Mouse (Mus musculus) left cerebral cortex, adult 2 months (tissue): Measurements from ENCODE around the gene Rpa2. TPM values are rescaled to one million over a fixed set of nuclear protein-coding genes. Genes with fewer than 3 reads are reported as not detected.
A peak's percentile ranks its signal among the peaks of the same experiment; 100 is the strongest.
"Not testable (repeated sequence)": the region's sequence is repeated elsewhere in the genome, so short reads cannot be mapped to it uniquely, and the experiment has no call there.

Source experiments
- DNase-seq, 2 experiments: peaks; one replicate each; pipeline ENCODE4 v3.0.0; 2021 to 2022; ENCODE audit warnings: low spot score in 2 of 2, mixed read lengths in 1 of 2; ENCODE audit errors: extremely low spot score in 1 of 2
- H3K27ac ChIP-seq: fragments of 200-600 bp; 2 replicates; pipeline ENCODE4 v1.8.1; 2022
- H3K4me3 ChIP-seq: fragments of 200-600 bp; 2 replicates; pipeline ENCODE4 v1.8.1; 2022
- CTCF ChIP-seq: fragments of 200-600 bp; IDR thresholded peaks from 2 replicates; pipeline ENCODE4 v1.8.1; 2022; ENCODE audit warnings: antibody characterized with exemption, mild to moderate bottlenecking, moderate library complexity
- intact Hi-C: fragments of 180-260 bp; cut with DNase I; formaldehyde crosslinking; loops from one replicate; pipeline ENCODE4 v1.15.1; 2025
- total RNA-seq, 2 experiments: library from RNA; stranded (reverse); gene quantifications; 2 replicates each; pipeline ENCODE4 v1.2.3; 2021

Rpa2 gene
- total RNA-seq, 2 experiments from 2014 or later: 13.0 to 16.2 TPM

GRCm38 (mm10) chr4:132796196-132796886 lies 28.2 kb downstream of the Rpa2 start, which contains the start of gene Themis2:
TSS of gene Themis2 (minus strand) at chr4:132796387.
- intact Hi-C loops: no loop called here
- no peak for TF ChIP-seq CTCF
- peak in 1 of 2 experiments; percentile 26 for DNase-seq
- Histone ChIP-seq H3K4me3 (peak within 1 kb of the TSS; percentile 28), H3K27ac (no peak within 1 kb of the TSS)

GRCm38 (mm10) chr4:132797461-132797860 lies 29.3 kb downstream of the Rpa2 start:
- no peak for DNase-seq
- Histone ChIP-seq H3K27ac (no peak overlapping the region), H3K4me3 (no peak overlapping the region)
- no peak for TF ChIP-seq CTCF
- intact Hi-C loops: no loop called here

GRCm38 (mm10) chr4:132798028-132798427 lies 29.9 kb downstream of the Rpa2 start:
- Histone ChIP-seq H3K27ac (no peak overlapping the region), H3K4me3 (no peak overlapping the region)
- no peak for DNase-seq
- intact Hi-C loops: no loop called here
- TF ChIP-seq CTCF: no peak; the same call in 1 of the 2 replicates

- H3K27ac ChIP-seq, DNase-seq, H3K4me3 ChIP-seq, intact Hi-C loops: not testable (repeated sequence)
Observed at GRCm38 (mm10) chr4:132798666-132799065, 30.5 kb downstream of the Rpa2 start.

- no peak for DNase-seq
- TF ChIP-seq CTCF: no peak
- intact Hi-C loops: no loop called here
- H3K4me3 ChIP-seq: no peak overlapping the region
- 0 out of 2 replicates have a peak overlapping the region, but pooled peaks have one; percentile 12 for H3K27ac ChIP-seq
Observed at GRCm38 (mm10) chr4:132799845-132800244, 31.7 kb downstream of the Rpa2 start.

- intact Hi-C loops: no loop called here
- Histone ChIP-seq H3K27ac (no peak overlapping the region), H3K4me3 (no peak overlapping the region)
- TF ChIP-seq CTCF: no peak
- DNase-seq: no peak
Observed at GRCm38 (mm10) chr4:132801176-132802077, 33.3 kb downstream of the Rpa2 start.

- DNase-seq: no peak
- no peak for TF ChIP-seq CTCF
Observed at GRCm38 (mm10) chr4:132802171-132802637, 34.1 kb downstream of the Rpa2 start.

GRCm38 (mm10) chr4:132803212-132803611 lies 35.1 kb downstream of the Rpa2 start:
- intact Hi-C loops: no loop called here
- no peak for TF ChIP-seq CTCF
- H3K27ac ChIP-seq: no peak overlapping the region
- DNase-seq: no peak
- H3K4me3 ChIP-seq: no peak overlapping the region

More at GRCm38 (mm10) chr4:132802171-132802637, 34.1 kb downstream of the Rpa2 start:
- intact Hi-C loops: no loop called here
- H3K4me3 ChIP-seq: no peak overlapping the region
- no peak overlapping the region for H3K27ac ChIP-seq

GRCm38 (mm10) chr4:132803876-132804275 lies 35.7 kb downstream of the Rpa2 start:
- intact Hi-C loops: no loop called here
- TF ChIP-seq CTCF: no peak
- Histone ChIP-seq H3K4me3 (no peak overlapping the region), H3K27ac (no peak overlapping the region)
- no peak for DNase-seq

GRCm38 (mm10) chr4:132804331-132804730 lies 36.2 kb downstream of the Rpa2 start:
- Histone ChIP-seq H3K4me3 (no peak overlapping the region), H3K27ac (no peak overlapping the region)
- no peak for TF ChIP-seq CTCF
- no peak for DNase-seq
- intact Hi-C loops: no loop called here

GRCm38 (mm10) chr4:132805146-132805545 lies 37.0 kb downstream of the Rpa2 start:
- TF ChIP-seq CTCF: no peak
- Histone ChIP-seq H3K27ac (no peak overlapping the region), H3K4me3 (no peak overlapping the region)
- DNase-seq: no peak
- intact Hi-C loops: no loop called here

GRCm38 (mm10) chr4:132805599-132806197 lies 37.6 kb downstream of the Rpa2 start:
- Histone ChIP-seq H3K27ac (no peak overlapping the region), H3K4me3 (no peak overlapping the region)
- DNase-seq: no peak
- intact Hi-C loops: no loop called here
- no peak for TF ChIP-seq CTCF
